Mouse (Mus musculus): ENCODE data around the gene Gm13275. TPM values are rescaled to one million over a fixed set of nuclear protein-coding genes. Genes with fewer than 3 reads are reported as not detected.

The Gm13275 gene
- polyA plus RNA-seq, 1 experiment from 2014 or later = not detected

DNA sequence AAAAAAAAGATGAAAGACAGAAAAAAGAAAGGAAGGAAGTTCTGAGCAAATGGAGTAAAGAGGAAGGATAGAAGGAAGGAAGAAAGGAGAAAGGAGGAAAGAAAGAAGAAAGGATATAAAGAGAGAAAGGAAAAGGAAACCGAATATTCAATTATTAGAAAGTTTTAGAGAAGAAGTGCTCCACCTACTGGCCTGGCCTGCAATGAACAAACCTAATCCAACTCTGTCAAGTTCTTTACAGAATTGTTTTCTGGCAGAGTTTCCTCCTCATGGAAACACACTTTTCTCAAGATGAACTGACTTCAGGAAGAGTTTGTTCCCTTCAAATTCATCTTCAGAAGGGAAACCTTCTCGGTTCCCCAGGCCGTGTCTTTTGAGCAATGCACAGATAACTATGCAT is 44.5 kb downstream of the Gm13275 start:
- ATAC-seq = no peak
- H3K9ac ChIP-seq (replicated peaks; ENCODE audit: low read depth) = no peak overlapping the region

DNA sequence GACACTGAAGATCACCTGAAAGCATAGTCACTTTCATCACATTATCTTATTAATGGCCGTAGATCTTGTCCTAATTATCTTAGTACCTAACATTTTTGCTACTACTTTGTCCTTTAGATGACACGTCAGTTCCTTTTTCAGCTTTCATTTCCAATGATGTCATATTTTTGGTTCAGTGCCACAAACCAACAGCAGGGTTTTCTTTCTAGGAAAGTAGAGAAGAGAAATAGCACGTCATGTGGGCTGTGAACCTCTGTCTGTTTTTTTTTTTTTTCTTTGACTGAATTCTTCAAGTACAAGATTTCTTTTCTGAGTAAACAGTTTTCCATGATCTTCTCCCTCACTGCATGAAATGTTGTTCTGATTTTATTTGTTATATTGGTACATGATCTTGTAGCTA is 45.8 kb downstream of the Gm13275 start:
- no peak overlapping the region for H3K27ac ChIP-seq (ENCODE audit: low read length)
- TF ChIP-seq EP300 (IDR thresholded peaks at IDR 0.05) = no peak
- TF ChIP-seq CTCF (IDR thresholded peaks at IDR 0.05) = no peak
- no peak overlapping the region for H3K4me2 ChIP-seq (replicated peaks; ENCODE audit: low read depth, low read length)
- no peaks in the 10 kb centered on the region for H3K36me3 ChIP-seq (ENCODE audit: insufficient read depth, low read length)
- H3K4me1 ChIP-seq (ENCODE audit: insufficient read depth, low read depth, low read length) = no peaks in the 10 kb centered on the region
- no peak for DNase-seq (ENCODE audit: low spot score)
- no peaks in the 10 kb centered on the region for H3K27me3 ChIP-seq (replicated peaks; ENCODE audit: insufficient read depth, low read length)
- no peak overlapping the region for H3K4me3 ChIP-seq (ENCODE audit: low read depth, low read length)
- no peak for ATAC-seq
- H3K9ac ChIP-seq (replicated peaks; ENCODE audit: low read depth) = no peak overlapping the region
- WGBS = 48% methylated on average over 3 of the region's 3 CpGs
- no peaks in the 10 kb centered on the region for H3K9me3 ChIP-seq (ENCODE audit: low read length)

More for the DNA sequence above, 44.5 kb downstream of the Gm13275 start:
- TF ChIP-seq EP300 (IDR thresholded peaks at IDR 0.05) = no peak
- peak; percentile 57 for TF ChIP-seq CTCF (IDR thresholded peaks at IDR 0.05)
- Histone ChIP-seq H3K9me3 (ENCODE audit: low read length) (no peaks in the 10 kb centered on the region), H3K4me2 (replicated peaks; ENCODE audit: low read depth, low read length) (no peak overlapping the region), H3K27ac (ENCODE audit: low read length) (no peak overlapping the region), H3K4me1 (ENCODE audit: insufficient read depth, low read depth, low read length) (no peaks in the 10 kb centered on the region), H3K4me3 (ENCODE audit: low read depth, low read length) (no peak overlapping the region), H3K36me3 (ENCODE audit: insufficient read depth, low read length) (no peaks in the 10 kb centered on the region), H3K27me3 (replicated peaks; ENCODE audit: insufficient read depth, low read length) (no peaks in the 10 kb centered on the region)
- 35% methylated on average over 3 of the region's 3 CpGs for WGBS
- peak; percentile 30 for DNase-seq (ENCODE audit: low spot score)

GRCm38 (mm10) chr4:88841438-88841911 is 47.2 kb downstream of the Gm13275 start, which contains the start of gene Ifna4:
TSS of gene Ifna4 (plus strand) at chr4:88841861.
- Histone ChIP-seq H3K4me3 (ENCODE audit: low read depth, low read length) (no peak within 1 kb of the TSS), H3K4me1 (ENCODE audit: insufficient read depth, low read depth, low read length) (no peaks in the 10 kb centered on the region), H3K27ac (ENCODE audit: low read length) (no peak within 1 kb of the TSS), H3K4me2 (replicated peaks; ENCODE audit: low read depth, low read length) (no peak within 1 kb of the TSS), H3K27me3 (replicated peaks; ENCODE audit: insufficient read depth, low read length) (no peaks in the 10 kb centered on the region), H3K9me3 (ENCODE audit: low read length) (no peaks in the 10 kb centered on the region), H3K9ac (replicated peaks; ENCODE audit: low read depth) (no peak within 1 kb of the TSS), H3K36me3 (ENCODE audit: insufficient read depth, low read length) (no peaks in the 10 kb centered on the region)
- DNase-seq (ENCODE audit: low spot score) = no peak
- no peak for ATAC-seq
- WGBS = 72% methylated on average over 2 of the region's 2 CpGs
- TF ChIP-seq EP300 (IDR thresholded peaks at IDR 0.05) (no peak), CTCF (IDR thresholded peaks at IDR 0.05) (no peak)

Other genes starting within 250 kb of the Gm13275 start
- gene Ifna15, start 236.2 kb upstream of the Gm13275 start, polyA plus RNA-seq (2015; fragmentation: Nextera tagmentation; extraction: Ambion mirVana) = not detected in 2 replicates
- not detected in 2 replicates for gene Ifna14, start 222.7 kb upstream of the Gm13275 start, polyA plus RNA-seq (2015; fragmentation: Nextera tagmentation; extraction: Ambion mirVana)
- not detected in 2 replicates for gene Ifna9, start 202.1 kb upstream of the Gm13275 start, polyA plus RNA-seq (2015; fragmentation: Nextera tagmentation; extraction: Ambion mirVana)
- gene Ifna12, start 191.1 kb upstream of the Gm13275 start, polyA plus RNA-seq (2015; fragmentation: Nextera tagmentation; extraction: Ambion mirVana) = not detected in 2 replicates
- gene C87499, start 160.1 kb upstream of the Gm13275 start, polyA plus RNA-seq (2015; fragmentation: Nextera tagmentation; extraction: Ambion mirVana) = not detected in 2 replicates
- gene Ifna13, start 150.0 kb upstream of the Gm13275 start, polyA plus RNA-seq (2015; fragmentation: Nextera tagmentation; extraction: Ambion mirVana) = not detected in 2 replicates
- not detected in 2 replicates for gene Ifna16, start 117.6 kb upstream of the Gm13275 start, polyA plus RNA-seq (2015; fragmentation: Nextera tagmentation; extraction: Ambion mirVana)
- gene Ifna2, start 110.6 kb upstream of the Gm13275 start, polyA plus RNA-seq (2015; fragmentation: Nextera tagmentation; extraction: Ambion mirVana) = not detected in 2 replicates
- gene Ifnab, start 103.1 kb upstream of the Gm13275 start, polyA plus RNA-seq (2015; fragmentation: Nextera tagmentation; extraction: Ambion mirVana) = not detected in 2 replicates
- 0.19 TPM in 1 of 2 replicates, not detected in the other for gene Gm26566, start 72.7 kb upstream of the Gm13275 start, polyA plus RNA-seq (2015; fragmentation: Nextera tagmentation; extraction: Ambion mirVana)
- 54.1 and 59.7 TPM in 2 replicates for gene Klhl9, start 72.0 kb upstream of the Gm13275 start, polyA plus RNA-seq (2015; fragmentation: Nextera tagmentation; extraction: Ambion mirVana)
- not detected in 2 replicates for gene Gm13271, start 39.6 kb upstream of the Gm13275 start, polyA plus RNA-seq (2015; fragmentation: Nextera tagmentation; extraction: Ambion mirVana)
- 0.38 and 0.44 TPM in 2 replicates for gene Gm13283, start 34.4 kb upstream of the Gm13275 start, polyA plus RNA-seq (2015; fragmentation: Nextera tagmentation; extraction: Ambion mirVana)
- gene Gm13290, start 20.7 kb upstream of the Gm13275 start, polyA plus RNA-seq (2015; fragmentation: Nextera tagmentation; extraction: Ambion mirVana) = 0.40 TPM in 1 of 2 replicates, not detected in the other
- not detected in 2 replicates for gene Gm13289, start 17.6 kb upstream of the Gm13275 start, polyA plus RNA-seq (2015; fragmentation: Nextera tagmentation; extraction: Ambion mirVana)
- not detected in 2 replicates for gene Gm13272, start 14.6 kb upstream of the Gm13275 start, polyA plus RNA-seq (2015; fragmentation: Nextera tagmentation; extraction: Ambion mirVana)
- gene Ifnz, start 12.4 kb upstream of the Gm13275 start, polyA plus RNA-seq (2015; fragmentation: Nextera tagmentation; extraction: Ambion mirVana) = 0.26 and 0.61 TPM in 2 replicates
- gene Gm13276, start 8.8 kb upstream of the Gm13275 start, polyA plus RNA-seq (2015; fragmentation: Nextera tagmentation; extraction: Ambion mirVana) = 0.30 TPM in 1 of 2 replicates, not detected in the other
- not detected in 2 replicates for gene Gm13277, start 5.9 kb upstream of the Gm13275 start, polyA plus RNA-seq (2015; fragmentation: Nextera tagmentation; extraction: Ambion mirVana)
- not detected in 2 replicates for gene Gm13278, start 2.9 kb upstream of the Gm13275 start, polyA plus RNA-seq (2015; fragmentation: Nextera tagmentation; extraction: Ambion mirVana)
- gene Gm13279, start 2.9 kb downstream of the Gm13275 start, polyA plus RNA-seq (2015; fragmentation: Nextera tagmentation; extraction: Ambion mirVana) = not detected in 2 replicates
- 1.8 and 2.4 TPM in 2 replicates for gene Gm13285, start 5.2 kb downstream of the Gm13275 start, polyA plus RNA-seq (2015; fragmentation: Nextera tagmentation; extraction: Ambion mirVana)
- gene Gm13287, start 8.8 kb downstream of the Gm13275 start, polyA plus RNA-seq (2015; fragmentation: Nextera tagmentation; extraction: Ambion mirVana) = not detected in 2 replicates
- 0.05 TPM in 1 of 2 replicates, not detected in the other for gene Gm13288, start 11.0 kb downstream of the Gm13275 start, polyA plus RNA-seq (2015; fragmentation: Nextera tagmentation; extraction: Ambion mirVana)
- gene Ifna7, start 21.7 kb downstream of the Gm13275 start, polyA plus RNA-seq (2015; fragmentation: Nextera tagmentation; extraction: Ambion mirVana) = not detected in 2 replicates
- gene Ifna11, start 25.5 kb downstream of the Gm13275 start, polyA plus RNA-seq (2015; fragmentation: Nextera tagmentation; extraction: Ambion mirVana) = not detected in 2 replicates
- not detected in 2 replicates for gene Ifna6, start 32.9 kb downstream of the Gm13275 start, polyA plus RNA-seq (2015; fragmentation: Nextera tagmentation; extraction: Ambion mirVana)
- gene Ifna5, start 41.0 kb downstream of the Gm13275 start, polyA plus RNA-seq (2015; fragmentation: Nextera tagmentation; extraction: Ambion mirVana) = not detected in 2 replicates
- gene Ifna4, start 47.4 kb downstream of the Gm13275 start, polyA plus RNA-seq (2015; fragmentation: Nextera tagmentation; extraction: Ambion mirVana) = not detected in 2 replicates
- not detected in 2 replicates for gene Ifna1, start 55.6 kb downstream of the Gm13275 start, polyA plus RNA-seq (2015; fragmentation: Nextera tagmentation; extraction: Ambion mirVana)
- not detected in 2 replicates for gene Ifne, start 85.7 kb downstream of the Gm13275 start, polyA plus RNA-seq (2015; fragmentation: Nextera tagmentation; extraction: Ambion mirVana)